Mouse (Mus musculus): ENCODE measurements around the gene Btrc. TPM values are rescaled to one million over a fixed set of nuclear protein-coding genes. Genes with fewer than 3 reads are reported as not detected.
"Not testable (repeated sequence)": the region's sequence is repeated elsewhere in the genome, so short reads cannot be mapped to it uniquely, and the experiment has no call there.

Gene Btrc
- total RNA-seq, 2 experiments from 2014 or later = 18.8 to 23.0 TPM

GRCm38 (mm10) chr19:45533617-45534016 is 170.1 kb downstream of the Btrc start:
- DNase-seq = no peak

- no peak for DNase-seq
Observed at GRCm38 (mm10) chr19:45535214-45535735, 171.7 kb downstream of the Btrc start.

- DNase-seq = no peak
Observed at GRCm38 (mm10) chr19:45535929-45536328, 172.4 kb downstream of the Btrc start.

GRCm38 (mm10) chr19:45537505-45537904 is 174.0 kb downstream of the Btrc start:
- peak; percentile 41 for DNase-seq

GRCm38 (mm10) chr19:45540657-45541408 is 177.3 kb downstream of the Btrc start:
- no peak for DNase-seq

- peak; percentile 59 for DNase-seq
Observed at GRCm38 (mm10) chr19:45541409-45542041, 178.0 kb downstream of the Btrc start.

- no peak for DNase-seq
Observed at GRCm38 (mm10) chr19:45542061-45542460, 178.5 kb downstream of the Btrc start.

- no peak for DNase-seq
Observed at GRCm38 (mm10) chr19:45544152-45544924, 180.8 kb downstream of the Btrc start.

GRCm38 (mm10) chr19:45544925-45545321 is 181.4 kb downstream of the Btrc start:
- DNase-seq = peak; percentile 75

GRCm38 (mm10) chr19:45548196-45548595 is 184.7 kb downstream of the Btrc start:
- DNase-seq = not testable (repeated sequence)

GRCm38 (mm10) chr19:45549128-45549915 is 185.8 kb downstream of the Btrc start:
- no peak for DNase-seq

GRCm38 (mm10) chr19:45549948-45550347 is 186.4 kb downstream of the Btrc start:
- DNase-seq = no peak

GRCm38 (mm10) chr19:45552187-45552586 is 188.7 kb downstream of the Btrc start:
- DNase-seq = no peak

- no peak for DNase-seq
Observed at GRCm38 (mm10) chr19:45554136-45554535, 190.6 kb downstream of the Btrc start.

- DNase-seq = peak; percentile 80
Observed at GRCm38 (mm10) chr19:45560153-45560890, 196.8 kb downstream of the Btrc start, which contains the start of the genes Poll and Gm17018. Gene Poll, minus strand, starts transcription at chr19:45560531. Gene Gm17018, plus strand, starts transcription at chr19:45560615.

GRCm38 (mm10) chr19:45565925-45566715 is 202.6 kb downstream of the Btrc start:
- DNase-seq = no peak

- no peak for DNase-seq
Observed at GRCm38 (mm10) chr19:45567367-45567766, 203.8 kb downstream of the Btrc start.

GRCm38 (mm10) chr19:45573033-45573432 is 209.5 kb downstream of the Btrc start:
- no peak for DNase-seq

- peak; percentile 61 for DNase-seq
Observed at GRCm38 (mm10) chr19:45573861-45574267, 210.3 kb downstream of the Btrc start.

GRCm38 (mm10) chr19:45574339-45574898 is 210.9 kb downstream of the Btrc start:
- DNase-seq = no peak

All from gastrocnemius, postnatal 25 days (tissue).